Mouse (Mus musculus): ENCODE measurements around the gene Vmn2r55.
"Not testable (repeated sequence)": the region's sequence is repeated elsewhere in the genome, so short reads cannot be mapped to it uniquely, and the experiment has no call there.

The Vmn2r55 gene

GRCm38 (mm10) chr7:12684903-12685302 lies at the start of gene Vmn2r55:
Gene Vmn2r55, minus strand, starts transcription at chr7:12685003.
- not testable (repeated sequence) for DNase-seq (ENCODE audit: low read depth)

GRCm38 (mm10) chr7:12640219-12640618 lies 44.6 kb downstream of the Vmn2r55 start, which contains the start of gene Vmn2r54:
Gene Vmn2r54, minus strand, starts transcription at chr7:12640319.
- DNase-seq (ENCODE audit: low read depth): not testable (repeated sequence)

GRCm38 (mm10) chr7:12608688-12609087 lies 76.1 kb downstream of the Vmn2r55 start, which contains the start of gene Vmn2r53:
Gene Vmn2r53, minus strand, starts transcription at chr7:12608788.
- DNase-seq (ENCODE audit: low read depth): no peak

Data from NIH3T3 (cell line).